ENCODE assay signal across 8 mouse cellular contexts in the genomic region with DNA sequence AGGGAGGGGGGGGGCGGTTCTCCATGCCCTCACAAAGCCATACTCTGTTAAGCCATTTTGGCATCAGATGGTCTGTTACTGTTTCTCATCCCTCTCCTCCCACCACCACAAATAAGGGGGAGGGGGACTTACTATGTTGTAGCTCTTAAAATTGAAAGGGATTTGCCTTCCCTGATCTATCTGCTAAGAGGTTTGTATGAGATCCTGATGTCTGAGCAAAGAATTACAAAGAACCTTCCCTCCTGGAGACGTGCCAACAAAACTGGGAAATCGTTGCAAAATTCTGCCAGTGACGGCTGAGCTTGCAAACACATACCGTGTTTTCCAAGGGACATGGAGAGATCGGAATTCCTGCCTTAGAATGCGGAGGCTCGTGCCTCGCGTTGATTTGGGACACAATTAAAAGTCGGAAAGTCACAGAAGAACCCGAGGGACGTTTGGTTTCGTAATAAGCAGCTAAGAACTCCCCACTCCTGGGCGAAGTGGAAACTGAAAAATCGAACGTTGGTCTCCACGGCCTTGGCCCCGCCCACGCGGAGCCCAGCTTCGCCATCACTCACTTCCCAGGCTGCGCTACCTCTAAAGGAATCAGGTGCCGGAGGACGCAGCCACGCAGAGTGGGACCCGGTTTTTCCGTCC. TPM values are rescaled to one million over a fixed set of nuclear protein-coding genes. Genes with fewer than 3 reads are reported as not detected.
A peak's percentile ranks its signal among the peaks of the same experiment; 100 is the strongest.
DNase-seq lines count a peak whose midpoint lies in the region; ATAC-seq and TF ChIP-seq lines count a peak whose summit lies in the region.

No protein-coding gene starts in this region.

- DNase-seq in cerebellum, postnatal 10 days, result peak; percentile 79 to 81
- peak; percentile 19 to 57 for DNase-seq in frontal cortex, postnatal 25 days (ENCODE audit: low spot score in 2 of 2)
- DNase-seq in layer of hippocampus, postnatal 10 days (ENCODE audit: low spot score in 2 of 2), result peak; percentile 64 to 68
- DNase-seq in lung, postnatal 10 days, result peak; percentile 93
- DNase-seq in ovary, postnatal 14 days (ENCODE audit: low spot score), result peak; percentile 84
- DNase-seq in thymus, postnatal 25 days, result peak; percentile 75

- TF ChIP-seq CTCF in ES-Bruce4 (IDR thresholded peaks at IDR 0.05; ENCODE audit: low read depth, low read length), result no peak

- H3K4me1 ChIP-seq in ES-Bruce4 (ENCODE audit: control insufficient read depth, insufficient read depth, low read length), result no peaks in the 10 kb centered on the region
- peaks cover 37% of the 10 kb centered on the region for H3K4me1 ChIP-seq in hindbrain, embryonic 12.5 days

- H3K27me3 ChIP-seq in ES-Bruce4 (ENCODE audit: control insufficient read depth, insufficient read depth, low read length, poor library complexity, severe bottlenecking), result no peaks in the 10 kb centered on the region
- H3K27me3 ChIP-seq in hindbrain, embryonic 12.5 days, result 0 out of 2 replicates have a peak, but pooled peaks cover 3% of the 10 kb centered on the region

- no peak for TF ChIP-seq EP300 in ES-Bruce4 (IDR thresholded peaks at IDR 0.05; ENCODE audit: insufficient read depth, low read depth, low read length)

- under 1% methylated on average over 28 of the region's 28 CpGs for WGBS in hindbrain, embryonic 12.5 days

- no peak for ATAC-seq in hindbrain, embryonic 12.5 days (ENCODE audit: low FRiP score)

- H3K9me3 ChIP-seq in ES-Bruce4 (replicated peaks; ENCODE audit: control insufficient read depth, insufficient read depth, low read length, poor library complexity, severe bottlenecking), result no peaks in the 10 kb centered on the region
- no peaks in the 10 kb centered on the region for H3K9me3 ChIP-seq in hindbrain, embryonic 12.5 days (replicated peaks)

- H3K4me2 ChIP-seq in hindbrain, embryonic 12.5 days (replicated peaks), result peak overlapping the region; percentile 71

- peak overlapping the region; percentile 47 for H3K9ac ChIP-seq in ES-Bruce4 (ENCODE audit: low read depth, poor library complexity, severe bottlenecking)
- peak overlapping the region; percentile 61 for H3K9ac ChIP-seq in hindbrain, embryonic 12.5 days

- peaks cover 2% of the 10 kb centered on the region; the same call in 1 of the 2 replicates for H3K36me3 ChIP-seq in ES-Bruce4 (ENCODE audit: control insufficient read depth, insufficient read depth, low read length, poor library complexity, severe bottlenecking)
- no peaks in the 10 kb centered on the region for H3K36me3 ChIP-seq in hindbrain, embryonic 12.5 days

- peak overlapping the region; percentile 67 for H3K4me3 ChIP-seq in ES-Bruce4 (ENCODE audit: low read depth, low read length)
- peak overlapping the region; percentile 35 for H3K4me3 ChIP-seq in hindbrain, embryonic 12.5 days

- H3K27ac ChIP-seq in ES-Bruce4 (ENCODE audit: insufficient read depth, low read length), result peak overlapping the region; percentile 9; the same call in 1 of the 2 replicates
- peak overlapping the region; percentile 74 for H3K27ac ChIP-seq in hindbrain, embryonic 12.5 days

- TF ChIP-seq POLR2A in ES-Bruce4 (IDR thresholded peaks at IDR 0.05; ENCODE audit: insufficient read depth, low read length), result no peak

RNA-seq across cellular contexts. Expression of gene Zfp217, which starts 14.7 kb away (rescaled TPM):
- polyA plus RNA-seq in ES-Bruce4 (2011; ENCODE audit: insufficient read depth, insufficient read length, low read depth, missing spikeins), result 39.6 and 39.9 TPM in 2 replicates
- 3.7 and 3.9 TPM in 2 replicates for polyA plus RNA-seq in hindbrain, embryonic 12.5 days (2016; fragmentation: Nextera tagmentation; extraction: Ambion mirVana)
- 1 to 10 TPM; 4.5 to 5.5 TPM for total RNA-seq in layer of hippocampus, postnatal 10 days (2021)

Comparison
In these comparisons a context has a peak if more than half of its experiments do, and no peak if none do; other contexts are left out.
1. DNase-seq: peak in every context shown above with its lines; median percentile 93 in lung, postnatal 10 days; 84 in ovary, postnatal 14 days; 80 in cerebellum, postnatal 10 days; 75 in thymus, postnatal 25 days; 66 in layer of hippocampus, postnatal 10 days; 38 in frontal cortex, postnatal 25 days.